Mouse (Mus musculus) Muller cell, postnatal 12 days (primary cell): ENCODE results near the gene Ankrd65.
"Not testable (repeated sequence)": the region's sequence is repeated elsewhere in the genome, so short reads cannot be mapped to it uniquely, and the experiment has no call there.

Experiments
- DNase-seq: peaks from one replicate; pipeline ENCODE4 v3.0.0-alpha.2; 2015; ENCODE audit errors: inconsistent ontology term

Gene Ankrd65

GRCm38 (mm10) chr4:155774971-155775740, 15.1 kb upstream of the Ankrd65 start:
- peak; percentile 42 for DNase-seq

- peak; percentile 92 for DNase-seq
Observed at GRCm38 (mm10) chr4:155775855-155776254, 14.4 kb upstream of the Ankrd65 start.

GRCm38 (mm10) chr4:155776704-155777335, 13.4 kb upstream of the Ankrd65 start:
- DNase-seq: no peak

GRCm38 (mm10) chr4:155777816-155778215, 12.4 kb upstream of the Ankrd65 start:
- no peak for DNase-seq

GRCm38 (mm10) chr4:155779498-155779897, 10.7 kb upstream of the Ankrd65 start:
- DNase-seq: no peak

- no peak for DNase-seq
Observed at GRCm38 (mm10) chr4:155780895-155781294, 9.3 kb upstream of the Ankrd65 start.

- DNase-seq: no peak
Observed at GRCm38 (mm10) chr4:155783486-155784080, 6.7 kb upstream of the Ankrd65 start.

- peak; percentile 86 for DNase-seq
Observed at GRCm38 (mm10) chr4:155784081-155784701, 6.0 kb upstream of the Ankrd65 start.

GRCm38 (mm10) chr4:155785246-155785645, 5.0 kb upstream of the Ankrd65 start:
- no peak for DNase-seq

GRCm38 (mm10) chr4:155785819-155786218, 4.4 kb upstream of the Ankrd65 start, which contains the start of gene Tmem88b:
Tmem88b (minus strand) TSS chr4:155785874.
- DNase-seq: no peak

- no peak for DNase-seq
Observed at GRCm38 (mm10) chr4:155788300-155788699, 1.9 kb upstream of the Ankrd65 start.

- DNase-seq: not testable (repeated sequence)
Observed at GRCm38 (mm10) chr4:155788833-155789232, 1.4 kb upstream of the Ankrd65 start.

- DNase-seq: no peak
Observed at GRCm38 (mm10) chr4:155790650-155791161, 467 bp downstream of the Ankrd65 start.

- DNase-seq: no peak
Observed at GRCm38 (mm10) chr4:155791240-155791933, 1.1 kb downstream of the Ankrd65 start.

GRCm38 (mm10) chr4:155793730-155794129, 3.5 kb downstream of the Ankrd65 start:
- DNase-seq: no peak

GRCm38 (mm10) chr4:155802075-155802474, 11.8 kb downstream of the Ankrd65 start:
- DNase-seq: no peak

GRCm38 (mm10) chr4:155802741-155803339, 12.6 kb downstream of the Ankrd65 start, which contains the start of gene Mrpl20:
Mrpl20 (plus strand) TSS chr4:155802878.
- no peak for DNase-seq

GRCm38 (mm10) chr4:155803340-155804041, 13.3 kb downstream of the Ankrd65 start:
- peak; percentile 90 for DNase-seq

GRCm38 (mm10) chr4:155807841-155808240, 17.6 kb downstream of the Ankrd65 start:
- DNase-seq: no peak
